Mouse (Mus musculus) retina, postnatal 7 days (tissue): ENCODE data around the gene Stx7.

ENCODE experiments used
- DNase-seq: peaks from one replicate; pipeline ENCODE4 v3.0.0-alpha.2; 2012; ENCODE audit warnings: low read depth, low spot score

Gene Stx7

DNA sequence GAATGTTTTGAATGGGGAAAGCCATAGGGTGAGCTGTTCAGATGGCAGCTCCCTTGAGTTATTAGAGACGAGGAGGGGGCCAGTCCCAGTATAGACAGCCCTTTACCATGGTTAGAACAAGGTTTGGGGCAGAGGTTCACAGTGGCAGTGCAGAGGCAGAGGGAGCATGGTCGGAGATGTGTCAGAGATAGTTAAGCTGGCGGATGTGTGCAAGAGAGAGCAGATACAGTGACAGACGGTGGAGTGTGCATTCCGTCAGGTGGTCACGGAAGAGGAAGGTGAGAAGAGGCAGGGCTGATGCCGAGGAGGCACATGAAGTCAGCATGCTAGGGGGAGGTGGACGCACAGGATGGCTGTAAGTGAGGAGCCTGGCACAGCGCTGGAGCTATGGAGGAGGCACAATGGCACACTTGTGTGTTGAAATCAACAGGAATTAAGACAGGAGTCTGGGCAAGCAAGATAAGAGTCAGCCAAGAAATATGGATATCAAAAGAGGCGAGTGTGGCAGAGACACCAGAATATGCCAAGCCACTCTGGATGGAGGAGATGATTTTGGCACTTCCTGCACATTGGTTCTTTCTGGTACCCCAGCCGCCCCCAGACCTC lies 19.0 kb downstream of the Stx7 start:
- no peak for DNase-seq

DNA sequence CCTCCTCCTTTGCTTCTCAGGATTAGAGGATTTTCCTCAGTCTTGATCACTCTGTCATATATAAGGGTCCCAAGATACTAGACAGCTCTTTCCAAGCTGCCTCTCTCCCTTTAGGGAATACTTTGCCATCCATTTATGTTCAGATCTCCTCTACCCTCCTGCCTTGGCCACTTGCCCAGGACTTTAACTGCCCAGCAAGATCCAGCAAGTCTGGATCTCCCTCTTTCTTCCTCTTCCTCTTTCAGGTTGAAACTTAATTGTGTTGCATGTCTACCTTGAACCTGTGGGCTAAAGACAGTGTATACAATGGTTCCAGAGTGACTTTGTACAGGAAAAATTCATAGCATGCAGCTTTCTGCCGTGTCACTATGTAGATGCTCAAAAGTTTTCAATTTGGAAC lies 19.8 kb downstream of the Stx7 start:
- no peak for DNase-seq

DNA sequence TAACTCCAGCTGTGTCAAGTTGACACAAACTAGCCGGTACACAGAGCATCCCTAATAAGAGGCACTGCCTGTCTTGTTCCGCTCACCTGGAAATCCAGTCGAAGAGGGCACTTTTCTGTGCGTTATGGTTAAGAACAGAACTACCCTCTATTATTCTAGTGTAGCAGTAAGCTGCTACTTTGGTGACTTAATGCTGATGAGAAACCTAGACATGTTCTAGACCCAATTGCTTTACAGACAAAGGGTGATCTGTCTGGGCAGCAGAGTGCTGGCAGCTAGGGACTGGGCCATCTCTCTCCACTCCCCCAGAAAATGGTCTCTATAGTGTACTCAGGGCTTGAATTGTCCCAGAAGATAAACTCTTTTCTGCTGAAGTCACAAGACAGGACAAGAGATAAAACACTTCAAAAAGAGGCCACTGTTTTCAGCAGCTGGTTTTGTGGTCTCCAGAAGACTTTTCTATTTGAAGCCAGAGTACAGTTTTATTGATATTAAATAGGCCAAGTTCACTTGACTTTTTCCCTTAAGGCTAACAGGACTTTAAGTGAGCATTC lies 22.9 kb downstream of the Stx7 start:
- no peak for DNase-seq

DNA sequence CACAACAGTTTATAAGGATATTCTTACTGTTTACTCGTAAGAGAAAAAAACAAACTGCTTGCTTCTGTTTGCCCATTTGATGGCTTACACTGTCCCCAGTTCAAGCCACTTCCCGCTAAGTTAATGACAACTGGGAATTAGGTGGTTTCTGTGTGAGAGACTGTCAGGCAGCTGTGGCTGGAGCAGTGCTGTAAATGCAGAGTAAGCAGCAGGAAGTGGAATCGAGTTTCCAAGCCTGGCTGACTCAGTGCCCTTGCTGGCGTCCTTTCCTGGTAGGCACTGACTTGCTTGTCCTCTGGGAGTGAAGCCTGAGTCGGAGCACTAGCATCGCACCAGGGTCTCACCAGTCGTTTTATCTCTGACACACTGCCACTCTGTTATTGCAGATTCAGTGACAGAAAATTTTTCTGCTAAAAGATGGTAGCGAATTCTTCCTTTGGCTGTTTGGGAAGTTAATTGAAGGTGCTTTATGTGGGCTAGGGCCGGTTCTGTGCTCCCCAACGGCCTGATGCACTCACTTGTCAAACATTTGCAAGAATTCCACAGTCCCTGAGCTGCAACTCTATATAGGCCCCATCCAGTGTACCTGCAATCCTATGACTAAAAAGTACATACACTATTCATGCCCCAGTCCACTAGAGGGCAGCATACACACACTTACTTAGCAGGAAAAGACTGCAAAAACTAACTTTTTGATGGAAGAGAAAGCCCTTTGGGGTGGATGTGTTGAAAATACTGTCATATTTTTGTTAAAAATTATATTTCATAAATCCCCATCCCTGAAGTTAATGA lies 24.3 kb downstream of the Stx7 start:
- peak; percentile 67 for DNase-seq

DNA sequence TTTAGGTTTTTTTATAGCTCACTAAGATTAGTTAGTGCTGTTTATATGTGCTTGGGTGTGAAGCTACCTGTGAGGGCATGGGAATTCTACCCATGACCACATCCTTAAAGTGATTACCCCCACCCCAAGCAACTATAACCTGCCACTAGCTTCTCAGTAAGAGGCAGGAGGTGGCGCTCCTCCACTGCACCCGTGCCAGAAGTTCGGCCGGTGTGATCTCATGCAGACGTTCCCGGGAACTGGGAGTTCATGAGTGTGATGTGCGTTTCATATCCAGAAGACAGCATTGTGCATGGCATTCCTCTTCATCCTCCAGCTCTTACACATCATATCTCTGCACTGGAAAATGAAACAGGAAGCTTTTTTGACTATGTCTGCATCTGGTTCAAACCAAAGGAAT lies 41.3 kb downstream of the Stx7 start:
- DNase-seq, result no peak

DNA sequence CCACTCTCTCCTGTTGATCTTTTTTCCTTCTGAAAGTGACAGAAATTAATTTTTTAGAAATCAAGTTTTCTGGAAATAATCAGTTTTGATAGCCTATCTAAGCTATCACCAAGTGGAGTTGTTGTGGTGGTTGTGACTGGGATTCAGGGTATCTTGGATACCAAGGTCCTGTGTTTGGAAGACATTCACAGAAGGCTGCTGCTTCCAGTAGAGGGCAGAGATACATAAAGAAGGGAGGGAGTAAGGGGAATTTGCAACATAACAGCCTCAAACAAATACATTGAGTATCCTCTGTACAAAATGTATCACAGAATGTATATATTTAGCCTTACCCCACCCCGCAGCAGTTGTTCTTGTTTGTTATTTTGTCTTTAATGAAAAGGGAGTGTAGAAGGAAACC lies 42.9 kb downstream of the Stx7 start:
- no peak for DNase-seq

- no peak for DNase-seq
Observed at GRCm38 (mm10) chr10:24199303-24199702, 50.2 kb downstream of the Stx7 start.

DNA sequence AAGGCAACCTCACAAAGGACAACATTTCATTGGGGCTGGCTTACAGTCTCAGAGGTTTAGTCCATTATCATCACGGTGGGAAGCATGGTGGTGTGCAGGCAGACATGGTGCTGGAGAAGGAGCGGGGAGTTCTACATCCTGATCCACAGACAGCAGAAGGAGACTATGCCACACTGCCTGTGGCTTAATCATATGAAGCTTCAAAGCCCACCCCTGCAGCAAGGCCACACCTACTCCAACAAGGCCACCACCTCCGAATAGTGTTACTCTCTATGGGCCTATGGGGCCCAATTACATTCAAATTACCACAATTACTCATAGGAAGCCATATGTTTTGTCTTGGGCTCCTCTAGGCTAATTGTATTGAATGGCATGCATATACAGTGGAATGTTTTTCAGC lies 51.0 kb downstream of the Stx7 start:
- no peak for DNase-seq

- no peak for DNase-seq
Observed at GRCm38 (mm10) chr10:24210075-24210474, 61.0 kb downstream of the Stx7 start.

GRCm38 (mm10) chr10:24213297-24213696 lies 64.2 kb downstream of the Stx7 start:
- no peak for DNase-seq

- no peak for DNase-seq
Observed at GRCm38 (mm10) chr10:24217558-24218268, 68.6 kb downstream of the Stx7 start.

DNA sequence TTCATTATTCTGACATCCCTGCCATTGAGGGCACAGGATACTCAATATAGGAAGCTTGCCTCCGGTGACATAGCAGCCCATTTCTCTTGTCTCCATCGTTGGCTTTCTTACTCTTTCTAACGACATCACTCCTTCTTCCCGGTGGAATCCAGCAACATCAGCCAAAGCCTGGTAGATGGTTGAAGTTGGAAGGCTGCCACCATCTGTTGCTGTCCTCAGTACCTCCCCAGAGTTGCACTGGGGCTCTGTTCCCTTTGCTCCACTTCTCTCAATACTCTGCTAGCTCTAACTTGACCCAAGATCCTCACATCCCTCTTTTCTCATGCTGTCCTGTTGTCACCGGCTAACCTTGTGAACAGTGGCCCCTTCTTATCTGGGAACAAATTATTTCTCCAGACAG lies 71.8 kb downstream of the Stx7 start:
- DNase-seq, result no peak

GRCm38 (mm10) chr10:24222911-24223310 lies 73.8 kb downstream of the Stx7 start:
- DNase-seq, result no peak

DNA sequence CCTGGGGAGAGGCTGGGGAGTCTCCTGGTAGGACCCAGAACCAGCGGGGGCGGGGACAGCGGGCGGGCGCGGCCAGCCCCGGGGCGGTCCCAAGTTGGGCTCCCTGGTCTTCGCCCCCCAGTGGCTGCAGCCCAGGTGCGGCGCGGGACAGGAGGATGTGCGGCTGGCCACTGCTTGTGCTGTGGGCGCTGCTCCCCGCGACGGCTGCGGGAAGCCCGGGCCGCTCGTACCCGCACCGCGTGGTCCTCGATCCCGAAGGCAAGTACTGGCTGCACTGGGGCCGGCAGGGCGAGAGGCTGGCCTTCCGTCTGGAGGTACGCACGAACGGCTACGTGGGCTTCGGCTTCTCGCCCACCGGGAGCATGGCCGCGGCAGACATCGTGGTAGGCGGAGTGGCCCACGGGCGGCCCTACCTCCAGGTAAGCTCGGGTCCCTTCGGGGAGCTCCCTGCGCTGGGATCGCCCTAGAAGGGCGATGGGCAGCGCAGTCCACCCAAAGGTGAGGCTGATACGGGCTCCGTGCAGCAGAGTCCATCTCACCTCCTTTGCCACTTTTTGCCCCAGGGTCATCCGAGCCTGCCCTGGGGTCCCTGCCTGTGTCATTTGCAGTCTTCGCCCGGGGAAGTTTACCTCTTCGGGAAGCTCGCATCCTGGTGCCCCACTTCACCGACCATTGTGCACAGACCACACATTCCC lies 74.5 kb downstream of the Stx7 start, which contains the start of gene Moxd1:
Gene Moxd1 (plus strand): TSS at position 69 of the 695 bp plus-strand sequence.
- no peak for DNase-seq

GRCm38 (mm10) chr10:24224591-24224990 lies 75.5 kb downstream of the Stx7 start:
- no peak for DNase-seq

- no peak for DNase-seq
Observed at GRCm38 (mm10) chr10:24228318-24229183, 79.4 kb downstream of the Stx7 start.

- no peak for DNase-seq
Observed at GRCm38 (mm10) chr10:24232281-24232680, 83.2 kb downstream of the Stx7 start.

GRCm38 (mm10) chr10:24235426-24236283 lies 86.6 kb downstream of the Stx7 start:
- DNase-seq, result no peak
